Mouse (Mus musculus) ES-Bruce4 (cell line): ENCODE measurements around the gene Kirrel. TPM values are rescaled to one million over a fixed set of nuclear protein-coding genes. Genes with fewer than 3 reads are reported as not detected.
A peak's percentile ranks its signal among the peaks of the same experiment; 100 is the strongest.

Experiments
- H3K27ac ChIP-seq: 2 replicates; pipeline ENCODE4 v1.5.1; 2012; ENCODE audit warnings: low read length, inconsistent platforms; ENCODE audit not compliant: insufficient read depth
- H3K27me3 ChIP-seq: 2 replicates; pipeline ENCODE4 v1.6.1; 2012; ENCODE audit warnings: mild to moderate bottlenecking, low read length, inconsistent platforms; ENCODE audit not compliant: control insufficient read depth, poor library complexity, insufficient read depth, severe bottlenecking
- H3K36me3 ChIP-seq: 2 replicates; pipeline ENCODE4 v1.6.1; 2012; ENCODE audit warnings: inconsistent platforms, mild to moderate bottlenecking, low read length, moderate library complexity; ENCODE audit not compliant: control insufficient read depth, poor library complexity, insufficient read depth, severe bottlenecking
- H3K4me1 ChIP-seq: one replicate; pipeline ENCODE4 v1.8.1; 2011; ENCODE audit warnings: low read length; ENCODE audit not compliant: control insufficient read depth, insufficient read depth
- H3K4me3 ChIP-seq: 2 replicates; pipeline ENCODE4 v1.5.1; 2011; ENCODE audit warnings: low read depth, mild to moderate bottlenecking, low read length
- H3K9ac ChIP-seq: 2 replicates; pipeline ENCODE4 v1.6.1; 2012; ENCODE audit warnings: low read depth, mild to moderate bottlenecking, inconsistent platforms; ENCODE audit not compliant: poor library complexity, severe bottlenecking
- H3K9me3 ChIP-seq: replicated peaks from 2 replicates; pipeline ENCODE4 v1.6.1; 2012; ENCODE audit warnings: mild to moderate bottlenecking, low read length, inconsistent platforms; ENCODE audit not compliant: control insufficient read depth, poor library complexity, insufficient read depth, severe bottlenecking
- CTCF ChIP-seq: IDR thresholded peaks from one replicate; pipeline ENCODE4 v1.8.1; 2011; ENCODE audit warnings: low read depth, low read length
- EP300 ChIP-seq: IDR thresholded peaks from 2 replicates; pipeline ENCODE4 v1.6.1; 2011; ENCODE audit warnings: low read depth, low read length; ENCODE audit not compliant: insufficient read depth
- POLR2A ChIP-seq: IDR thresholded peaks from one replicate; pipeline ENCODE4 v1.8.1; 2011; ENCODE audit warnings: low read length; ENCODE audit not compliant: insufficient read depth
- polyA plus RNA-seq: library from polyadenylated mRNA; stranded (reverse); fragments of >200 nt; gene quantifications from 2 replicates; pipeline ENCODE4 v1.2.4, GENCODE M21; 2011; ENCODE audit warnings: low read depth; ENCODE audit not compliant: missing spikeins, insufficient read depth, insufficient read length

Kirrel gene
- polyA plus RNA-seq, 1 experiment = 38.3 TPM

DNA sequence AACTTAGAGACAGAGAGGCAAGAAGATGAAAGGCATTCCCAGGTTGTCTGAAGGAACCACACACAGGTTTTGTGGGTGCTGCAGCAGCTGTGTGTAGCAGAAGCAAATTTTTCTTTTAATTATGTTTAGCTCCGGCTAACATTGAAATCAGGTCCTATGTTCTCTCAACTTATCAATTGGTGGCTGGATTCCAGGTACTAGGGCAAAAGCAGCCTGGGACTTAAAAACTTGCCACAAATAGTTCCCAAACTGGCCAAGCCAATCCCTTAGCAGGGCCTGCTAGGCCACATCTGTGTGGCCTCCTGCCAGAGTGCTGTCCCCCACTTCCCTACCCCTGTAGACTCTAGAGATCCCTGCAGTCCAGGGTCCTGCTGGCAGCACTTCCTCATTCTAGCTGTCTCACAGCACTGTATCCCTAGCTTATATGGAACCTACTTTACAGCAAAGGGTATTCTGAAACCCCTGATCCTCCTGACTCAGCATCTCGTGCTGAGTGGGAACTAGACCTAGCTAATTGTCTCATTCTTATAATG lies 23.2 kb downstream of the Kirrel start:
- Histone ChIP-seq H3K4me3 (no peak overlapping the region; the same call in 1 of the 2 replicates), H3K4me1 (peaks cover 17% of the 10 kb centered on the region)
- TF ChIP-seq POLR2A (no peak), EP300 (no peak), CTCF (no peak)

DNA sequence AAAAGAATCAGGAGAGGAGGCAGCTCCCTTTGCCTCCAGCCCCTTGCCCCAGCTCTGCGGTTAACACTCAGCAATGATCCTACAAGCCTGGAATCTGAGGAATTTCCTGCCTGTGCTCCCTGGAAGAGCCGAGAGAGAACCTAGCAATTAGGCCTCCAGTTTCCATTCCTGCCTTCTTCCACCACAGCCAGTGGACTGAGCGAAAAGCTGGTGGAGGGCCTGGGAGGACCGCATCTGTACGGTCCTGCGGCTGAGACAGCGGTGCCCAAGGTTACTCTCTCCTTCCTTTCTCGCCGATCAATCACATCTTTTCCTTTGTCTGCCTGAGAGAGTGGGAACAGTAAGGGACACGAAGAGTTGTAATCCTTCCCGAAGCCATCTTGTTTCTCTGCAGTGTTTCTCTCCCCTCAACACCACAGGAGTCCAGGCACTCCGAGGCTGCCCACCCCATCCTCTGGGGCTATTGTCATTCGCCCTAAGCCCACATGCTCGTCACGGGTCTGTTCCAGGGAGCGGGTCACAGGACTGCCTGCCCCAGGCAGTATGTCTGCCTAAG lies 23.8 kb downstream of the Kirrel start:
- Histone ChIP-seq H3K9ac (peak overlapping the region; percentile 32), H3K4me3 (peak overlapping the region; percentile 46), H3K9me3 (no peaks in the 10 kb centered on the region), H3K36me3 (no peaks in the 10 kb centered on the region), H3K27me3 (no peaks in the 10 kb centered on the region), H3K27ac (peak overlapping the region; percentile 98), H3K4me1 (peaks cover 17% of the 10 kb centered on the region)
- TF ChIP-seq EP300 (peak; percentile 96), CTCF (no peak)

More for the DNA sequence above, 23.2 kb downstream of the Kirrel start:
- peak overlapping the region; percentile 98 for H3K27ac ChIP-seq
- no peaks in the 10 kb centered on the region for H3K36me3 ChIP-seq
- H3K9ac ChIP-seq = peak overlapping the region; percentile 32
- no peaks in the 10 kb centered on the region for H3K9me3 ChIP-seq
- H3K27me3 ChIP-seq = no peaks in the 10 kb centered on the region

DNA sequence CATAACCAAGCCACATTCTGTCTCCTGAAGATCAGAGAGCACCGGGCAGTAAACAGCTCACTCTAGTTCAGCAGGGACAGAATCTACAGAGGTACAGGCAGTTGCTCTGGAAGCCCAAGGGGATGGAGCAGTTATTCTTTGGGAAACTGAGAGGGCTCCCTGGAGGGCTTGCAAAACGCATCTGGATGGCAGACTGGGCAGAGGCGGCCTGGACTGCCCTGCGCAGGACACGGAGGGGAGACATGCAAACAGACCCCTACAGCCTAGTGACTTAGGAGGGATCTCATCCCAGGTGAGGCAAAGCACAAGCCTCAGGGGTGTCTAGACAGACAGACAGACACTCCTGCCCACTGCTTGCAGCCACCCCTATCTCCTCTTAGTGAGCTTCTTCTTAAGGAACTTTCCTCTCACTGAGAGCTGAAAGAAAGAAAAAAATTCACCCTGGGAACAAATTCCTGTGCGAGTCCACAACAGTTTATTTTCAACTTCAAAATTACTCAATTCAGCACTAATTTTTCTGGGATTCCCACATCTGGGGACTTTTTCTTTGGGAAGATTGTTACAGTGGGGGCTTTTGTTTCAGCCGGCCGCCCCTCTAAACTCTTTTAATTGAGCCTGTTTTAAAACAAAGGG lies 24.4 kb downstream of the Kirrel start:
- TF ChIP-seq CTCF (no peak), POLR2A (no peak), EP300 (peak; percentile 82; the same call in 1 of the 2 replicates)
- Histone ChIP-seq H3K9ac (peak overlapping the region; percentile 32), H3K27me3 (no peaks in the 10 kb centered on the region), H3K9me3 (no peaks in the 10 kb centered on the region), H3K4me1 (peaks cover 16% of the 10 kb centered on the region), H3K27ac (peak overlapping the region; percentile 98), H3K4me3 (no peak overlapping the region), H3K36me3 (no peaks in the 10 kb centered on the region)

DNA sequence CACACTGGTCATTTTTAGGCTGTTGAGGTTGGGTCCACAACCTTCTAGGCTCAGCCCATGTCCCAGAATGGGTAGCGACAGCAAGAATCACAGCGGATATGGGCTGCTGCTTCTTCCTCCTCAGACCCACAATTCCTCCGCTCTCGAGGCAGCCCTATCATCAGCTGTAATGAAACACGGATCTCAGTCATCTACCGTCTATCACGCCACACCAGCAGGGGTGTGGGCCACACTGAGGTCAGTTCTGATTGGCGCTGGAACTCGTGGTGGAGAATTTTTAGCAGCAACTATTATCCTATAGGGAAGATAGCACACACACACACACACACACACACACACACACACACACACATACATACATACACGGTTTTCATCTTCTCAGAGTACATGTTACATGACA lies 25.1 kb downstream of the Kirrel start:
- Histone ChIP-seq H3K4me3 (no peak overlapping the region), H3K36me3 (no peaks in the 10 kb centered on the region), H3K27ac (peak overlapping the region; percentile 98), H3K9me3 (no peaks in the 10 kb centered on the region), H3K27me3 (no peaks in the 10 kb centered on the region), H3K9ac (no peak overlapping the region), H3K4me1 (peaks cover 12% of the 10 kb centered on the region)
- TF ChIP-seq EP300 = no peak
- TF ChIP-seq CTCF = no peak
- no peak for TF ChIP-seq POLR2A

DNA sequence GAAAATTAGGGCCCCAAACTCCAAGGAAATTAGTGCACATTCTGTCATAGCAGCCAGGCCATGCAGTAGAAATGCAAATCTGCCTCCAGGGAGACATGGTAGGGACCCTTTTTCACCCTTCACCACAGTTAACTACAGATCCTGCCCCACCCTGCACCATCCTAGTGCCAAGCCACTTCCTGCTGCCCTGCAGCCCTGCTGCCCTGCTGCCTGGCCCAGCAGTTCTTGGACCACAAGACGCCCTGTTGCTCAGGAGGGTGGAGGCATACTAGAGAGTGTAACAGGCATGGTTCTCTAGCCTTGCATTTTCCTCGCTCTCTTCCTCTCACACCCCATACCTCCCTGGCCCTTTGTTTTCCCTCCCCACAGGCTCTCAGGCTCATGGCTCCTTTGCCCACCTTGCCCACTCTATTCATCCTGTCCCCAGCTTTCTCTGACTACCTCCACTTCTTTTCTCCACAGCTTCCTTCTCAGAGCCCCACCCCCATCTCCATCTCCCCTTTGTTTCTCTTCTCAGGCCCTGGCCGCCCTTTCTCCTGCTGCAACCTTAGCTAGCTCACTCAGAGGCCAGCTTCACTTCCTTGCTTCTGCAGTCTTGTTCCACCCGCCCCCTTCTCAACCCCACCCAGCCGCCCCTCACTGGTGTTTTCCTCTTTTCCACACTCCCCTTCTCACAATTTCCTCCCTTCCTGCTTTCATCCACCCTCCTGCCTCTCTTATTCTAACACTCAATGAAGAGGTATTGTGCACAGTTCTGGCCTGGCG lies 29.9 kb downstream of the Kirrel start:
- TF ChIP-seq EP300 (no peak), CTCF (no peak), POLR2A (no peak)
- H3K36me3 ChIP-seq = peaks cover 2% of the 10 kb centered on the region; the same call in 1 of the 2 replicates
- no peak overlapping the region for H3K4me3 ChIP-seq
- no peak overlapping the region for H3K9ac ChIP-seq
- H3K27me3 ChIP-seq = no peaks in the 10 kb centered on the region
- H3K9me3 ChIP-seq = no peaks in the 10 kb centered on the region
- peak overlapping the region; percentile 39 for H3K27ac ChIP-seq
- peaks cover 8% of the 10 kb centered on the region for H3K4me1 ChIP-seq

DNA sequence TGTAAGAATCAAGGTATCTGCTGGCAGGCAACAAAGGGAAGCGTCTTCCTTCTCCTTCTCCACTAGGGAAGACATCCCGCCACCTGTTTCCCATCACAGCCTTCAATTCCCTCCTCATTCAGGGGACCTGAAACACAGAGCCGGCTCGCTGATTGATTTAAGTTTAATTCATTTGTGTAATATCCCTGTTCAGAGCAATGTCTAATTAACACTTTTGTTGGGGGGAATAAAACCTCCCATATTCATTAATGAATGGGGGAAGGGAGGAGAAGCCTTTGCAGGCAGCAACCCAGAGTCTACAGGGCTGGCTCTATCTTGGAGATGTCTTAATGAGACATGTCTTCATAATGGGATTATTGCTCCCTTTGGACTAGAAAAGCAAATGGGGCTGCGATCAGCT lies 34.3 kb downstream of the Kirrel start:
- Histone ChIP-seq H3K36me3 (peaks cover 8% of the 10 kb centered on the region), H3K4me1 (peaks cover 5% of the 10 kb centered on the region), H3K9ac (no peak overlapping the region), H3K9me3 (no peaks in the 10 kb centered on the region), H3K4me3 (no peak overlapping the region), H3K27me3 (no peaks in the 10 kb centered on the region), H3K27ac (no peak overlapping the region)
- TF ChIP-seq CTCF = no peak
- no peak for TF ChIP-seq POLR2A
